Mouse (Mus musculus) hindbrain, embryonic 11.5 days (tissue): ENCODE data around the gene Zscan2. TPM values are rescaled to one million over a fixed set of nuclear protein-coding genes. Genes with fewer than 3 reads are reported as not detected.
"Not testable (repeated sequence)": the region's sequence is repeated elsewhere in the genome, so short reads cannot be mapped to it uniquely, and the experiment has no call there.

Experiments
- ATAC-seq: fragments of 200-750 bp; cut with Nextera tagmentation; 2 replicates; pipeline ENCODE4 v1.8.0; 2017; ENCODE audit warnings: mild to moderate bottlenecking, moderate TSS enrichment, moderate library complexity; ENCODE audit not compliant: low FRiP score
- DNase-seq: peaks from one replicate; pipeline ENCODE4 v3.0.0-alpha.2; 2015; ENCODE audit warnings: low spot score
- H3K27ac ChIP-seq: fragments of 300-500 bp; sonication (generic); 2 replicates; pipeline ENCODE4 v1.5.1; 2014; ENCODE audit warnings: mild to moderate bottlenecking, low read depth, low read length
- H3K27me3 ChIP-seq: fragments of 300-500 bp; sonication (generic); 2 replicates; pipeline ENCODE4 v1.6.1; 2014; ENCODE audit warnings: mild to moderate bottlenecking, low read length, moderate library complexity, mixed read lengths; ENCODE audit not compliant: control insufficient read depth, insufficient read depth
- H3K36me3 ChIP-seq: fragments of 300-500 bp; sonication (generic); 2 replicates; pipeline ENCODE4 v1.6.1; 2014; ENCODE audit warnings: mild to moderate bottlenecking, low read length, moderate library complexity, mixed read lengths; ENCODE audit not compliant: control insufficient read depth, insufficient read depth
- H3K4me1 ChIP-seq: fragments of 300-500 bp; sonication (generic); replicated peaks from 2 replicates; pipeline ENCODE4 v1.6.1; 2014; ENCODE audit warnings: low read length, mixed read lengths; ENCODE audit not compliant: control insufficient read depth, insufficient read depth
- H3K4me2 ChIP-seq: fragments of 300-500 bp; sonication (generic); replicated peaks from 2 replicates; pipeline ENCODE4 v1.6.1; 2014; ENCODE audit warnings: mild to moderate bottlenecking, low read depth, low read length
- H3K4me3 ChIP-seq: fragments of 300-500 bp; sonication (generic); 2 replicates; pipeline ENCODE4 v1.5.1; 2014; ENCODE audit warnings: low read depth, low read length
- H3K9ac ChIP-seq: fragments of 300-500 bp; sonication (generic); 2 replicates; pipeline ENCODE4 v1.6.1; 2014; ENCODE audit warnings: low read depth, low read length
- H3K9me3 ChIP-seq: fragments of 300-500 bp; sonication (generic); 2 replicates; pipeline ENCODE4 v1.6.1; 2016; ENCODE audit warnings: low read length; ENCODE audit not compliant: control insufficient read depth
- WGBS: fragments of 180-500 bp; shearing (Covaris S2); extraction: QIAGEN DNeasy Blood & Tissue Kit; methylation state at CpG from one replicate; pipeline ENCODE4 v1.1.7; 2014; 5-methylcytosine and 5-hydroxymethylcytosine counted together
- polyA plus RNA-seq: library from polyadenylated mRNA; unstranded; fragments of >200 nt; fragmentation: Nextera tagmentation; extraction: Ambion mirVana; gene quantifications from 2 replicates; pipeline ENCODE4 v1.2.1, GENCODE M21; 2014

The Zscan2 gene
- polyA plus RNA-seq, 1 experiment from 2014 or later = 4.8 TPM

- Histone ChIP-seq H3K27ac (no peak overlapping the region), H3K4me2 (no peak overlapping the region), H3K36me3 (no peaks in the 10 kb centered on the region), H3K9ac (no peak overlapping the region), H3K27me3 (no peaks in the 10 kb centered on the region), H3K4me1 (no peaks in the 10 kb centered on the region), H3K9me3 (no peaks in the 10 kb centered on the region), H3K4me3 (no peak overlapping the region)
- WGBS = 81% methylated on average over 15 of the region's 15 CpGs
- ATAC-seq (no peak), DNase-seq (no peak)
Measured at GRCm38 (mm10) chr7:80830193-80830803, 30.4 kb upstream of the Zscan2 start.

DNA sequence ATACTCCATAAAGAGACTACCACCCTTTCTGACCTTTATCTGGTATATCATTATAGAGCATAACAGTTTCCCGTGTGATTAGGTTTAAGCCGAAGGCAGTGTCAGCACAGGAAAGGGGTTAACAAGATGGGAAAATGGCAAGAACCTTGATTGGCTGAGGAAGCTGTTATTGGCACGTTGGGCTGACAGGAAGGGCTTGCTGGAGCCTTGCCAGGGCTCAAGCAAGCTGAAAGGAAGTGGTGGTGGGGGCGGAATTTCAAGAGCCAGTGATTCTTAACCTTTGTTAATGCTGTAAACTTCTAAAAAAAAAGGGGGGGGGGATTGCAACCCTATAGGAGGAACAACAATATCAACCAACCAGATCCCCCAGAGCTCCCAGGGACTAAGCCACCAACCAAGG lies 28.5 kb upstream of the Zscan2 start:
- WGBS = 53% methylated on average over 4 of the region's 4 CpGs
- H3K36me3 ChIP-seq = no peaks in the 10 kb centered on the region
- H3K9me3 ChIP-seq = no peaks in the 10 kb centered on the region
- H3K4me3 ChIP-seq = no peak overlapping the region
- ATAC-seq (no peak), DNase-seq (no peak)
- H3K27me3 ChIP-seq = no peaks in the 10 kb centered on the region
- no peak overlapping the region for H3K9ac ChIP-seq
- no peak overlapping the region for H3K27ac ChIP-seq
- H3K4me2 ChIP-seq = no peak overlapping the region
- no peaks in the 10 kb centered on the region for H3K4me1 ChIP-seq

DNA sequence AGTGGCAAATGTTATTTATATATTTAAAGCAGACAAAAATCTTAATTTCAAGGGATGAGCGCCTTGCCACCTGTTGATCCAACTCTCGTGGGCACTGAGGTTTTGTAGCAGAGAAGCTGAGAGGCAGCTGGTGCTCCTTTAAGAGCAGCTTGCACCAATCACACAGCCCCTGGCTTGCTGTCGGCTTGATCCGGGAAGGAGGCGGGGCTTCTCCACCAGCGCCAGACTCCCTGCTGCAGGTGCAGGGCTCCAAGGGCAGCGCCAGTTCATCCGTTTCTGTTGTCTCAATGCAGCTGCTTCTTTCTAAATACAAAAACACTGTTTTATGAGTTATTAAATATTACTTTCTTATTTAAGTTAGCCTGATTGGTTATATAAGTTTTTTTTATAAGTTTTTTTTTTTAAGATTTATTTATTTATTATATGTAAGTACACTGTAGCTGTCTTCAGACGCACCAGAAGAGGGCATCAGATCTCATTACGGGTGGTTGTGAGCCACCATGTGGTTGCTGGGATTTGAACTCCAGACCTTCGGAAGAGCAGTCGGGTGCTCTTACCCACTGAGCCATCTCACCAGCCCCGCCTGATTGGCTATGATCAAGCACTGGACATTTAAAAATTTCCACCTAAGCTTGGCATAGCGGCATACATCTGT lies 27.6 kb upstream of the Zscan2 start:
- not testable (repeated sequence) for H3K9ac ChIP-seq, H3K4me3 ChIP-seq, H3K9me3 ChIP-seq, H3K27ac ChIP-seq, H3K4me1 ChIP-seq, H3K4me2 ChIP-seq, H3K27me3 ChIP-seq, H3K36me3 ChIP-seq
- DNase-seq (peak; percentile 71), ATAC-seq (0 out of 2 replicates have a peak, but pooled peaks have one; percentile 71)
- WGBS = 14% methylated on average over 13 of the region's 14 CpGs

GRCm38 (mm10) chr7:80833651-80834532 lies 26.8 kb upstream of the Zscan2 start:
- ATAC-seq (no peak), DNase-seq (peak; percentile 21)
- Histone ChIP-seq H3K27me3 (no peaks in the 10 kb centered on the region), H3K9me3 (no peaks in the 10 kb centered on the region), H3K4me2 (no peak overlapping the region), H3K9ac (no peak overlapping the region), H3K36me3 (no peaks in the 10 kb centered on the region), H3K4me1 (no peaks in the 10 kb centered on the region), H3K4me3 (no peak overlapping the region), H3K27ac (no peak overlapping the region)
- WGBS = 42% methylated on average over 11 of the region's 12 CpGs

DNA sequence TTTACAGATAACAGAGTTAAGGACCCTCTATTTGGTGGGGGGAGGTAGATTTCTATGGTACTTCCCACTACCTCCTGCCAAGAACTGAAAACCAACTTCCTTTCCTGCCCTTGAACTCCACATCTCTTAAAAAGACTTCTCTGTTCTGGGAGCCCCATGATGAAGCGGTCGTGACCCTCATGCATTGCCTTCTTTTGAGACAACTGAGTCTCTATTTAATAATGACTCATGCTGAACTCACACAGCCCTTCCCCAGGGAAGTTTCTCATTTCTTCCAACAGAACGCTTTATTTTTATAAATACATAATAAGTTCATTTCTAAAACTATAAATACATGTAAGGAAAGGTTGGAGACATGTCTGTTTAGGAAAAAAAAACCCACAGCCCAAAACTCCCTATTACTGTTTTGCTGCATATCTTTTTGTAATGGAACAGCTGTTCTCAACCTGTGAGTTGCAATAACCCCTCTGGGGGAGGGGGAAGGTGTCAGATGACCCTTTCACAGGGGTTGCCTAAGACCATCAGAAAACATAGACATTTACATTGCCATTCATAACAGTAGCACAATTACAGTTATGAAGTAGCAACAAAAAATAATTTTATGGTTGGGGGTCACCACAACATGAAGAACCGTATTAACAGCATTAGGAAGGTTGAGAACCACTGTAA lies 24.6 kb upstream of the Zscan2 start:
- no peak overlapping the region for H3K4me2 ChIP-seq
- H3K27ac ChIP-seq = no peak overlapping the region
- H3K9me3 ChIP-seq = no peaks in the 10 kb centered on the region
- H3K36me3 ChIP-seq = no peaks in the 10 kb centered on the region
- no peaks in the 10 kb centered on the region for H3K4me1 ChIP-seq
- H3K27me3 ChIP-seq = no peaks in the 10 kb centered on the region
- DNase-seq (no peak), ATAC-seq (no peak)
- no peak overlapping the region for H3K9ac ChIP-seq
- H3K4me3 ChIP-seq = no peak overlapping the region
- 71% methylated on average over 4 of the region's 4 CpGs for WGBS

DNA sequence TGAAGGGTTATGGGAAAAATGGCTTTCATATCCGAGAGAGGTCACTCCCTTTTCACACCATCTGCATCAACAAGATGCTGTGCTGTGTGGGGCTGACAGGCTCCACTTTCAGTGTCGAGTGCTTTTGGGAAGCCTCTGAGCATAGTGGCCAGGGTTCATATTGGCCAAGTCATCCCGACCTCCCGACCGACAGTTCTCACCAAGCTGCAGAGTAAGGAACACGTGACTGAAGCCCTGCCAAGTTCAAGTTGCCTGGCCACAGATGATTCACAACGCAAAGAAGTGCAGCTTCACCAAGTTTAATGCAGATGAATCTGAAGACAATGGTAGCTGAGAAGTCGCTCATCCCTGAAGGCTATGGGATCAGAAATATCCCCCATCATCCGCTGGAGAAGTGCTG lies 23.0 kb upstream of the Zscan2 start:
- no peak for DNase-seq
- WGBS = 59% methylated on average over 9 of the region's 9 CpGs

GRCm38 (mm10) chr7:80838247-80838646 lies 22.5 kb upstream of the Zscan2 start:
- H3K4me3 ChIP-seq = no peak overlapping the region
- ATAC-seq = no peak
- WGBS = 39% methylated on average over 7 of the region's 7 CpGs

More for the DNA sequence above, 23.0 kb upstream of the Zscan2 start:
- Histone ChIP-seq H3K27me3 (no peaks in the 10 kb centered on the region), H3K4me1 (no peaks in the 10 kb centered on the region), H3K4me2 (no peak overlapping the region), H3K9ac (no peak overlapping the region), H3K9me3 (no peaks in the 10 kb centered on the region), H3K27ac (no peak overlapping the region), H3K4me3 (no peak overlapping the region), H3K36me3 (no peaks in the 10 kb centered on the region)
- no peak for ATAC-seq

DNA sequence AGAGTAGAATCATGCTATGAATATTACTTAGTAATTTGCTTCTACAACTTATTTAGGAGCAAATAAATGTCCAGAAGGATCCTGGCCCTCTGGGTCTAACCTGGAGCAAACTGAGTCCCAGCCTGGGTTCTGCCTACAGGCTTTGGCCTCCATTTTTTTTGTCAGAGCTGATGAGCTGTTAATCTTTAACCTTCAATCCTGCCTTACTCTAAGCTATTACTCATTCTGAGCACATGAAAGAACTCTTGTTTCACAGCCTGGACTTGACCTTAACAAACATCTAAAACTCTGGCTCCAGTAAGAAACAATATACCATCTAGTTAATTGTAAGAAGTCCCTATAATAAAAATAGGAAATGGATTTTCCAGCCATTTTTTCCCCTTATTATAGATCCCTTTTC lies 21.0 kb upstream of the Zscan2 start:
- Histone ChIP-seq H3K4me1 (no peaks in the 10 kb centered on the region), H3K27ac (no peak overlapping the region), H3K9ac (no peak overlapping the region), H3K4me3 (no peak overlapping the region), H3K4me2 (no peak overlapping the region), H3K9me3 (no peaks in the 10 kb centered on the region), H3K36me3 (no peaks in the 10 kb centered on the region), H3K27me3 (no peaks in the 10 kb centered on the region)
- DNase-seq (no peak), ATAC-seq (no peak)

More at GRCm38 (mm10) chr7:80838247-80838646, 22.5 kb upstream of the Zscan2 start:
- H3K4me2 ChIP-seq = no peak overlapping the region
- no peaks in the 10 kb centered on the region for H3K4me1 ChIP-seq
- H3K9me3 ChIP-seq = no peaks in the 10 kb centered on the region
- no peaks in the 10 kb centered on the region for H3K36me3 ChIP-seq
- no peak overlapping the region for H3K27ac ChIP-seq
- no peak for DNase-seq
- no peaks in the 10 kb centered on the region for H3K27me3 ChIP-seq
- no peak overlapping the region for H3K9ac ChIP-seq
